Mouse (Mus musculus) lung, postnatal 0 days (tissue): ENCODE measurements around the gene Aifm3. TPM values are rescaled to one million over a fixed set of nuclear protein-coding genes. Genes with fewer than 3 reads are reported as not detected.

Experiments used
- ATAC-seq: fragments of 200-750 bp; cut with Nextera tagmentation; 2 replicates; pipeline ENCODE4 v1.8.0; 2017; ENCODE audit warnings: moderate library complexity
- DNase-seq: peaks from one replicate; pipeline ENCODE4 v3.0.0-alpha.2; 2016; ENCODE audit warnings: low spot score
- H3K27ac ChIP-seq: fragments of 300-500 bp; sonication (generic); 2 replicates; pipeline ENCODE4 v1.5.1; 2014; ENCODE audit warnings: antibody characterized with exemption, mild to moderate bottlenecking, low read length, mixed read lengths
- H3K27me3 ChIP-seq: fragments of 300-500 bp; sonication (generic); replicated peaks from 2 replicates; pipeline ENCODE4 v1.6.1; 2014; ENCODE audit warnings: low read length, mixed read lengths; ENCODE audit not compliant: insufficient read depth
- H3K36me3 ChIP-seq: fragments of 300-500 bp; sonication (generic); 2 replicates; pipeline ENCODE4 v1.6.1; 2014; ENCODE audit warnings: low read length, mixed read lengths; ENCODE audit not compliant: insufficient read depth
- H3K4me1 ChIP-seq: fragments of 300-500 bp; sonication (generic); 2 replicates; pipeline ENCODE4 v1.6.1; 2014; ENCODE audit warnings: antibody characterized with exemption, low read depth, low read length, mixed read lengths; ENCODE audit not compliant: insufficient read depth
- H3K4me2 ChIP-seq: fragments of 300-500 bp; sonication (generic); replicated peaks from 2 replicates; pipeline ENCODE4 v1.6.1; 2014; ENCODE audit warnings: low read depth, mild to moderate bottlenecking, low read length, moderate library complexity, mixed read lengths
- H3K4me3 ChIP-seq: fragments of 300-500 bp; sonication (generic); 2 replicates; pipeline ENCODE4 v1.5.1; 2014; ENCODE audit warnings: low read depth, low read length
- H3K9ac ChIP-seq: fragments of 300-500 bp; sonication (generic); replicated peaks from 2 replicates; pipeline ENCODE4 v1.6.1; 2014; ENCODE audit warnings: low read depth, mild to moderate bottlenecking
- H3K9me3 ChIP-seq: fragments of 300-500 bp; sonication (generic); 2 replicates; pipeline ENCODE4 v1.6.1; 2016; ENCODE audit warnings: low read length, mixed read lengths
- CTCF ChIP-seq: IDR thresholded peaks from 2 replicates; pipeline ENCODE4 v1.5.1; 2016; ENCODE audit warnings: antibody characterized with exemption, mild to moderate bottlenecking
- EP300 ChIP-seq: IDR thresholded peaks from 2 replicates; pipeline ENCODE4 v1.6.1; 2016; ENCODE audit warnings: antibody characterized with exemption, mild to moderate bottlenecking, control low read depth
- WGBS: fragments of 180-500 bp; shearing (Covaris S2); extraction: QIAGEN DNeasy Blood & Tissue Kit; methylation state at CpG from one replicate; pipeline ENCODE4 v1.1.7; 2014; 5-methylcytosine and 5-hydroxymethylcytosine counted together
- polyA plus RNA-seq: library from polyadenylated mRNA; unstranded; fragments of >200 nt; fragmentation: Nextera tagmentation; extraction: Ambion mirVana; gene quantifications from 2 replicates; pipeline ENCODE4 v1.2.1, GENCODE M21; 2015

Gene Aifm3
- polyA plus RNA-seq, 1 experiment from 2014 or later, result 2.8 TPM

DNA sequence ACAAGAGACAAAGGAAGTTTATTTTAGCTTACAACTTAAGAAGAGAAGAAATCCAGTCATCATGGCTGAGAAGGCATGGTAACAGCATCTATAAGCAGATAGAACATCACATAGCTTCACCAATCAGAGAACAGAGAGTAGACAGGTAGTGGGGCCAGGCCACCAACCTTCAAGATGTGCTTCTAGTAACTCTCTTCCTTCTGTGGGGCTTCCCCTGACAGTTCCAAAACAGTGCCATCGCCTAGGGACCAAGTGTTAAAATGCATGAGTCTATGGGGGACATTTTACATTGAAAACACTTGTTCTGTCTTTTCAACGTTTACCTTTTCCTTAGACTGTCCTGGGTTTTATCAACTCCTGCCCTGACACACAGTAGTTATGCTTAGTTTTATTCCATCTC lies 26.2 kb upstream of the Aifm3 start:
- TF ChIP-seq EP300 (no peak), CTCF (no peak)
- Histone ChIP-seq H3K9ac (no peak overlapping the region), H3K27me3 (no peaks in the 10 kb centered on the region), H3K4me2 (no peak overlapping the region), H3K9me3 (no peaks in the 10 kb centered on the region), H3K27ac (no peak overlapping the region), H3K36me3 (no peaks in the 10 kb centered on the region), H3K4me1 (no peaks in the 10 kb centered on the region; the same call in 1 of the 2 replicates), H3K4me3 (no peak overlapping the region)
- no peak for ATAC-seq
- WGBS, result 89% methylated on average over 2 of the region's 2 CpGs
- no peak for DNase-seq

GRCm38 (mm10) chr16:17466875-17467663 lies 22.3 kb upstream of the Aifm3 start:
- no peak overlapping the region for H3K4me2 ChIP-seq
- H3K4me3 ChIP-seq, result no peak overlapping the region
- DNase-seq (no peak), ATAC-seq (no peak)
- H3K9ac ChIP-seq, result no peak overlapping the region
- WGBS, result 81% methylated on average over 4 of the region's 4 CpGs
- no peak overlapping the region for H3K27ac ChIP-seq
- no peaks in the 10 kb centered on the region for H3K4me1 ChIP-seq
- H3K36me3 ChIP-seq, result peaks cover 9% of the 10 kb centered on the region; the same call in 1 of the 2 replicates
- no peaks in the 10 kb centered on the region for H3K27me3 ChIP-seq
- TF ChIP-seq EP300 (no peak), CTCF (no peak)
- no peaks in the 10 kb centered on the region for H3K9me3 ChIP-seq

- TF ChIP-seq EP300, result peak; percentile 82
- TF ChIP-seq CTCF, result no peak
Observed at GRCm38 (mm10) chr16:17472498-17472897, 16.9 kb upstream of the Aifm3 start.

GRCm38 (mm10) chr16:17474091-17474490 lies 15.3 kb upstream of the Aifm3 start:
- Histone ChIP-seq H3K4me3 (no peak overlapping the region), H3K9me3 (no peaks in the 10 kb centered on the region), H3K9ac (no peak overlapping the region), H3K4me1 (0 out of 2 replicates have a peak, but pooled peaks cover 2% of the 10 kb centered on the region), H3K27ac (no peak overlapping the region), H3K27me3 (no peaks in the 10 kb centered on the region), H3K4me2 (no peak overlapping the region), H3K36me3 (peaks cover 9% of the 10 kb centered on the region; the same call in 1 of the 2 replicates)
- no peak for ATAC-seq
- TF ChIP-seq CTCF, result peak; percentile 84
- TF ChIP-seq EP300, result no peak
- peak; percentile 44 for DNase-seq

More at GRCm38 (mm10) chr16:17472498-17472897, 16.9 kb upstream of the Aifm3 start:
- Histone ChIP-seq H3K27ac (no peak overlapping the region), H3K9me3 (no peaks in the 10 kb centered on the region), H3K4me1 (no peaks in the 10 kb centered on the region), H3K27me3 (no peaks in the 10 kb centered on the region), H3K4me3 (no peak overlapping the region), H3K36me3 (peaks cover 9% of the 10 kb centered on the region; the same call in 1 of the 2 replicates), H3K4me2 (no peak overlapping the region), H3K9ac (no peak overlapping the region)
- ATAC-seq, result peak; percentile 91
- WGBS, result 69% methylated on average over 6 of the region's 6 CpGs
- DNase-seq, result peak; percentile 21

DNA sequence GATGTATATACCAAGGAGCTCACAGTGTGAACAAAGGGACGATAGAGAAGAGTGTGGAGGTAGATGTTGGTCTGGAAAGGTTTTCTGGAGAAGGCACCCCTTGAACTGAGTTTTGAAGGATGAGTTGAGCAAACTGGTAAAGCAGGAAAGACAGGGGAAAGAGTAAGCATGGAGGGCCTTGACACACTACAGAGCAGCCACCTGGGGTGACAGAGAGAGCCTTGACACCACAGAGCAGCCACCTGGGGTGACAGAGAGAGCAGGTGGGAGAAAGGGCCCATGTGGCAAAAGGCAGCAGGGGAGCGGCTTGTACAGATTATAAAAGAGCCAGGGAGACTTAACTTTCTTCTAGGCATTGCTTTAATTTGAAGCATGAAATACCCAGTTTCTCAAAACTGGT lies 14.7 kb upstream of the Aifm3 start:
- Histone ChIP-seq H3K27me3 (no peaks in the 10 kb centered on the region), H3K4me3 (no peak overlapping the region), H3K27ac (no peak overlapping the region), H3K4me1 (0 out of 2 replicates have a peak, but pooled peaks cover 2% of the 10 kb centered on the region), H3K9ac (no peak overlapping the region), H3K9me3 (no peaks in the 10 kb centered on the region), H3K4me2 (no peak overlapping the region), H3K36me3 (peaks cover 8% of the 10 kb centered on the region; the same call in 1 of the 2 replicates)
- DNase-seq, result no peak
- 66% methylated on average over 2 of the region's 2 CpGs for WGBS
- no peak for ATAC-seq
- TF ChIP-seq CTCF, result no peak
- TF ChIP-seq EP300, result no peak

DNA sequence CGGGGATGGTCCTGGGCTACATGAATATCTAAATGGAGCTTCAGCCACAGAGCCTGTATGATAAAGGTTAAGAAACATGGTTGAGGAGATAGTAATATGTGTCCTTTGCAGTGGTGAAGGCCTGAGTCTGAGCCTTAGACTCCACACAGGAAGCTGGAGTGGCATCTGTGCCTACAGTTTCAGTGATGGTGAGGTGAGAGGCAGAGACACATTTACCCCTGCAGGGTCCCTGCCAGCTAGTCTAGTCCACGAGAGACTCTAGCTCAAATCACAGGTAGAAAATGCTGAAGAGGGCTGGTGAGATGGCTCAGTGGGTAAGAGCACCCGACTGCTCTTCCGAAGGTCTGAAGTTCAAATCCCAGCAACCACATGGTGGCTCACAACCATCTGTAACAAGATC lies 14.1 kb upstream of the Aifm3 start:
- TF ChIP-seq CTCF, result no peak
- no peak for TF ChIP-seq EP300
- 93% methylated on average over 4 of the region's 4 CpGs for WGBS
- no peak overlapping the region for H3K4me2 ChIP-seq
- H3K27ac ChIP-seq, result no peak overlapping the region
- DNase-seq (no peak), ATAC-seq (no peak)
- no peak overlapping the region for H3K9ac ChIP-seq
- H3K4me3 ChIP-seq, result no peak overlapping the region
- H3K27me3 ChIP-seq, result no peaks in the 10 kb centered on the region
- 0 out of 2 replicates have a peak, but pooled peaks cover 2% of the 10 kb centered on the region for H3K36me3 ChIP-seq
- no peaks in the 10 kb centered on the region for H3K9me3 ChIP-seq
- 0 out of 2 replicates have a peak, but pooled peaks cover 2% of the 10 kb centered on the region for H3K4me1 ChIP-seq
